Mouse (Mus musculus) heart, embryonic 10.5 days (tissue): Measurements from ENCODE around the gene Zfp472. TPM values are rescaled to one million over a fixed set of nuclear protein-coding genes. Genes with fewer than 3 reads are reported as not detected.
"Not testable (repeated sequence)": the region's sequence is repeated elsewhere in the genome, so short reads cannot be mapped to it uniquely, and the experiment has no call there.

Experiments
- DNase-seq: peaks from one replicate; pipeline ENCODE4 v3.0.0-alpha.2; 2017; ENCODE audit warnings: low spot score
- H3K27ac ChIP-seq: fragments of 300-500 bp; sonication (generic); 2 replicates; pipeline ENCODE4 v1.5.1; 2016; ENCODE audit warnings: mild to moderate bottlenecking
- H3K27me3 ChIP-seq: fragments of 300-500 bp; sonication (generic); 2 replicates; pipeline ENCODE4 v1.6.1; 2016; ENCODE audit warnings: mild to moderate bottlenecking; ENCODE audit not compliant: poor library complexity, insufficient read depth, severe bottlenecking
- H3K36me3 ChIP-seq: fragments of 300-500 bp; sonication (generic); 2 replicates; pipeline ENCODE4 v1.6.1; 2016; ENCODE audit warnings: mild to moderate bottlenecking, moderate library complexity
- H3K4me1 ChIP-seq: fragments of 300-500 bp; sonication (generic); 2 replicates; pipeline ENCODE4 v1.6.1; 2016; ENCODE audit warnings: mild to moderate bottlenecking
- H3K4me3 ChIP-seq: fragments of 300-500 bp; sonication (generic); 2 replicates; pipeline ENCODE4 v1.5.1; 2016; ENCODE audit warnings: mild to moderate bottlenecking, moderate library complexity
- H3K9me3 ChIP-seq: fragments of 300-500 bp; sonication (generic); 2 replicates; pipeline ENCODE4 v1.6.1; 2016; ENCODE audit warnings: mild to moderate bottlenecking, moderate library complexity
- WGBS: fragments of 180-500 bp; shearing (Covaris S2); methylation state at CpG from one replicate; pipeline ENCODE4 v1.1.7; 2016; 5-methylcytosine and 5-hydroxymethylcytosine counted together
- polyA plus RNA-seq: library from polyadenylated mRNA; unstranded; fragments of >200 nt; fragmentation: Nextera tagmentation; extraction: Ambion mirVana; gene quantifications from 2 replicates; pipeline ENCODE4 v1.2.1, GENCODE M21; 2016

The Zfp472 gene
- polyA plus RNA-seq, 1 experiment from 2014 or later = 7.8 TPM

GRCm38 (mm10) chr17:32950136-32950535, 15.5 kb upstream of the Zfp472 start:
- Histone ChIP-seq H3K4me3 (no peak overlapping the region), H3K27ac (no peak overlapping the region), H3K27me3 (no peaks in the 10 kb centered on the region), H3K36me3 (no peaks in the 10 kb centered on the region), H3K4me1 (peaks cover 12% of the 10 kb centered on the region), H3K9me3 (no peaks in the 10 kb centered on the region)
- no peak for DNase-seq
- 87% methylated on average over 3 of the region's 3 CpGs for WGBS

DNA sequence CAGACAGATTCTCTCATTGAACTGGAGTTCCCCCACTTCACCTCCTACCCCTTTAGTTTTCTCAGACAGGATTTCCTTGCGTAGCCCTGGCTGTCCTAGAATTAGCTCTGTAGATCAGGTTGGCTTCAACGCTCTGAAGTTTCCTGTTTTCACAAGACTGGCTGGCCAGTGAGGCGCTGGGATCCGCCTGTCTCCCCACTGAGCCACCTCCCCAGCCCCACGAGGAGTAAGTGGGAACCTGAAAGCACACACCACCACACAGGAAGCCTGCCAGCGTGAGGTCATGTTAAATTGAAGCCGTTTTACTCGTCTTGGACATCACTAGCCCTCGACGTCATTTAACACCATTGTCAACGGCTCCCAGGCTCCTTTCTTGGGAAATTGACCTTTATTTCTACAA, 14.6 kb upstream of the Zfp472 start:
- WGBS = 74% methylated on average over 11 of the region's 11 CpGs
- Histone ChIP-seq H3K4me3 (no peak overlapping the region), H3K27me3 (no peaks in the 10 kb centered on the region), H3K4me1 (peaks cover 12% of the 10 kb centered on the region), H3K27ac (no peak overlapping the region), H3K36me3 (no peaks in the 10 kb centered on the region), H3K9me3 (no peaks in the 10 kb centered on the region)
- DNase-seq = no peak

DNA sequence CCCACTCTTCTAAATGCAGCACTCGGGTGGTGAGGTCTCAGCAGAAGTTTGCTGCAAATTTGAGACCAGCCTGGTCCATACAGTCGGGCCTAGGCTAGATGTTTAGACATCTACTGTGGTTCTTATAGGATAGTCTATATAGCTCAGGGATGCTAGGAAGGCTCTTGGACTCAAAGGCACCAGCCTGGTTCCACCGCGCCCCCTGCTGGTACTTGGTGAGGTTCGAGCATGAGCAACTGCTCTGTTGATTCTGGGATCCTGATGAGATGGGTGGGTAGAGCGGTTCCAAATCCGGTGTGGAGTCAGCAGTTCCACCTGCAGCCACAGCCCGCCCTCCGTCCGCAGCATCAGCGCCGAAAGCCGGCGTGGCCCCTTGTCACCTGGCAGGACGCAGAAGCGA, 14.2 kb upstream of the Zfp472 start:
- H3K4me1 ChIP-seq = peaks cover 10% of the 10 kb centered on the region
- H3K4me3 ChIP-seq = no peak overlapping the region; the same call in 1 of the 2 replicates
- no peak overlapping the region for H3K27ac ChIP-seq
- WGBS = 25% methylated on average over 16 of the region's 16 CpGs
- H3K27me3 ChIP-seq = no peaks in the 10 kb centered on the region
- H3K9me3 ChIP-seq = no peaks in the 10 kb centered on the region
- no peak for DNase-seq
- no peaks in the 10 kb centered on the region for H3K36me3 ChIP-seq

DNA sequence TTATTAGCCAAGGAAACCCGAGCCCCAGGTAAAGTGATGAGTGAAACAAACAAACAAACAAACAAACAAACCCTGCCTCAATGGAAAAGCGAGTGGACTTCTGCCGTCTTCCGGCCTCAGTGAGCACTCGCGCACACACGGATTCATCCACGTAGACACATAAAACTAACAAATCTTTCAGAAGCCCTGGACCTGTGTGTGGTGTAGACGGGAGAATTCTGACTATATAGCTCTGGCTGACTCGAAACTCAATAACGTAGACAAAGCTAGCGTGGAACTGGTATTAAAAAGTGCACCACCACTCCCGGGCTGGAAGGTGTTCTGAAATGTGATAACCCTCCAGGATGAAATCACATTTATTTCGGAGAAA, 376 bp upstream of the Zfp472 start:
- H3K9me3 ChIP-seq = no peaks in the 10 kb centered on the region
- no peaks in the 10 kb centered on the region for H3K27me3 ChIP-seq
- under 1% methylated on average over 14 of the region's 14 CpGs for WGBS
- no peaks in the 10 kb centered on the region for H3K36me3 ChIP-seq
- DNase-seq = no peak
- H3K4me1 ChIP-seq = peaks cover 12% of the 10 kb centered on the region
- peak overlapping the region; percentile 86 for H3K4me3 ChIP-seq
- H3K27ac ChIP-seq = peak overlapping the region; percentile 88

- peaks cover 39% of the 10 kb centered on the region for H3K36me3 ChIP-seq
- 75% methylated on average over 4 of the region's 4 CpGs for WGBS
These were observed 15.7 kb downstream of the Zfp472 start for GRCm38 (mm10) chr17:32981361-32981760.

GRCm38 (mm10) chr17:32986301-32986700, 20.7 kb downstream of the Zfp472 start:
- Histone ChIP-seq H3K27ac (no peak overlapping the region), H3K36me3 (0 out of 2 replicates have a peak, but pooled peaks cover 3% of the 10 kb centered on the region), H3K27me3 (no peaks in the 10 kb centered on the region), H3K4me1 (no peaks in the 10 kb centered on the region), H3K4me3 (no peak overlapping the region), H3K9me3 (no peaks in the 10 kb centered on the region)
- 64% methylated on average over 4 of the region's 4 CpGs for WGBS
- no peak for DNase-seq

More at GRCm38 (mm10) chr17:32981361-32981760, 15.7 kb downstream of the Zfp472 start:
- no peak overlapping the region for H3K4me3 ChIP-seq
- no peaks in the 10 kb centered on the region for H3K9me3 ChIP-seq
- no peaks in the 10 kb centered on the region for H3K27me3 ChIP-seq
- no peaks in the 10 kb centered on the region for H3K4me1 ChIP-seq
- H3K27ac ChIP-seq = no peak overlapping the region
- no peak for DNase-seq

- DNase-seq = no peak
- peaks cover 5% of the 10 kb centered on the region for H3K4me1 ChIP-seq
- H3K36me3 ChIP-seq = peaks cover 15% of the 10 kb centered on the region
- peak overlapping the region; percentile 77 for H3K27ac ChIP-seq
- WGBS = 73% methylated on average over 12 of the region's 12 CpGs
- no peaks in the 10 kb centered on the region for H3K9me3 ChIP-seq
- H3K27me3 ChIP-seq = no peaks in the 10 kb centered on the region
- peak overlapping the region; percentile 76; the same call in 1 of the 2 replicates for H3K4me3 ChIP-seq
These were observed 26.5 kb downstream of the Zfp472 start for GRCm38 (mm10) chr17:32991965-32992698.

DNA sequence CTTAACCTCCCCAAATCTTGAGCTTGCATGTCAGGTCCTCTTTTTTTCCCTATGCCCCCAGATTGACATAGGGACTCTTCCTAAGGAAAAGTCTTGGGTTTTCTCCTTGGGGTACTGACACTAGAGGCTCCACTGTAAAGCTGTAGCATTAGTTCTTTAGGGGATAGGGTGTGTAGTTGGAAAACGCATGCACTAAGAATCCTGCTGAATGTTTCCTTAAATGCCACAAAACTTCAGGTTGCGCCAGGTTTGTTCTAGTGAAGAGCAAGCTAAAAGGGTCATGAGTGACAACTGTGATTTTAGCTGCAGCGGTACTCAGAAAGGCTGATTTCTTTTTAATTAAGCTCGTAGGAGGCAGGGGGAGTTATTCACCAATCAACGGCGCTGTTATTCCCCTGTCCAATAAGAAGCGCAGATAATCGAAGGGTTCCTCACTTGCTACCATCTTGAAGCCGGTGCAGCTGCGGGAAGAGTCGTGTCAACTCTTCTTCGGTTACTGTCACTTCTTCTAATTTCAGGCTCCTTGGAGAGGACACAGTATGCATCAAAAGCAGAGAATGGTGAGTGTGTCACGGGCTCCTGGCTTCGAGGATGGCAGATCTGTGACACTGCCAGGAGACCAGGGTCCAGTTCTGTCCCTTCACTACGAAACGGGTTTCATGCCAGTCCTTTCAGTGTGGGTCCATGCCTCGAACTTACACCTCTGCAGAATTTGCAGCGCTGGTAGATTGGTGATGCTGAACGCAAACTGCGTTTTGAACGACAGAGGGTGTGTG, 27.3 kb downstream of the Zfp472 start, which contains the start of gene Zfp952:
TSS of gene Zfp952 (plus strand) at position 431 of the 776 bp plus-strand sequence.
- peaks cover 5% of the 10 kb centered on the region for H3K4me1 ChIP-seq
- no peaks in the 10 kb centered on the region for H3K9me3 ChIP-seq
- 2% methylated on average over 21 of the region's 21 CpGs for WGBS
- H3K27me3 ChIP-seq = no peaks in the 10 kb centered on the region
- H3K36me3 ChIP-seq = peaks cover 15% of the 10 kb centered on the region
- peak within 1 kb of the TSS; percentile 76 for H3K4me3 ChIP-seq
- DNase-seq = peak; percentile 92
- peak within 1 kb of the TSS; percentile 77 for H3K27ac ChIP-seq

GRCm38 (mm10) chr17:32998492-32998891, 32.9 kb downstream of the Zfp472 start:
- WGBS = 89% methylated on average over 2 of the region's 2 CpGs
- H3K4me3 ChIP-seq = no peak overlapping the region
- no peaks in the 10 kb centered on the region; the same call in 1 of the 2 replicates for H3K9me3 ChIP-seq
- no peaks in the 10 kb centered on the region for H3K27me3 ChIP-seq
- no peak for DNase-seq
- peaks cover 5% of the 10 kb centered on the region for H3K4me1 ChIP-seq
- H3K27ac ChIP-seq = no peak overlapping the region
- H3K36me3 ChIP-seq = peaks cover 43% of the 10 kb centered on the region

GRCm38 (mm10) chr17:33008337-33008736, 42.7 kb downstream of the Zfp472 start:
- Histone ChIP-seq H3K27ac (no peak overlapping the region), H3K4me1 (no peaks in the 10 kb centered on the region), H3K9me3 (0 out of 2 replicates have a peak, but pooled peaks cover 3% of the 10 kb centered on the region), H3K36me3 (peaks cover 19% of the 10 kb centered on the region), H3K4me3 (no peak overlapping the region), H3K27me3 (no peaks in the 10 kb centered on the region)
- no peak for DNase-seq
- WGBS = 49% methylated on average over 9 of the region's 9 CpGs

DNA sequence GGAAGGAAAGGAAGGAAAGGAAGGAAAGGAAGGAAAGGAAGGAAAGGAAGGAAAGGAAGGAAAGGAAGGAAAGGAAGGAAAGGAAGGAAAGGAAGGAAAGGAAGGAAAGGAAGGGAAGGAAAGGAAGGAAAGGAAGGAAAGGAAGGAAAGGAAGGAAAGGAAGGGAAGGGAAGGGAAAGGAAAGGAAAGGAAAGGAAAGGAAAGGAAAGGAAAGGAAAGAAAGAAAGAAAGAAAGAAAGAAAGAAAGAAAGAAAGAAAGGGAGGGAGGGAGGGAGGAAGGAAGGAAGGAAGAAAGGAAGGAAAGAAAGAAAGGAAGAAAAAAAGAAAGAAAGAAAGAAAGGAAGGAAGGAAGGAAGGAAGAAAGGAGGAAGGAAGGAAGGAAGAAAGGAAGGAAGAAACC, 54.8 kb downstream of the Zfp472 start:
- not testable (repeated sequence) for H3K27me3 ChIP-seq, H3K27ac ChIP-seq, DNase-seq, H3K4me3 ChIP-seq, H3K4me1 ChIP-seq
- peaks cover 41% of the 10 kb centered on the region for H3K9me3 ChIP-seq
- peaks cover 86% of the 10 kb centered on the region for H3K36me3 ChIP-seq
